Mouse (Mus musculus) cortical plate, adult 2 months (tissue): ENCODE measurements around the gene Slc5a3. TPM values are rescaled to one million over a fixed set of nuclear protein-coding genes. Genes with fewer than 3 reads are reported as not detected.
"Not testable (repeated sequence)": the region's sequence is repeated elsewhere in the genome, so short reads cannot be mapped to it uniquely, and the experiment has no call there.

Experiments used
- H3K27ac ChIP-seq: fragments of 200-500 bp; 2 replicates; pipeline ENCODE4 v1.5.1; 2012; ENCODE audit warnings: low read length, control low read depth, inconsistent platforms; ENCODE audit not compliant: insufficient read depth
- H3K4me1 ChIP-seq: fragments of 200-500 bp; 2 replicates; pipeline ENCODE4 v1.6.1; 2011; ENCODE audit warnings: low read length; ENCODE audit not compliant: control insufficient read depth, insufficient read depth
- H3K4me3 ChIP-seq: fragments of 200-500 bp; 2 replicates; pipeline ENCODE4 v1.5.1; 2011; ENCODE audit warnings: mild to moderate bottlenecking, low read length, control low read depth; ENCODE audit not compliant: insufficient read depth
- CTCF ChIP-seq: fragments of 200-500 bp; IDR thresholded peaks from 2 replicates; pipeline ENCODE4 v1.5.1; 2011; ENCODE audit warnings: mild to moderate bottlenecking, control low read depth, low read length; ENCODE audit not compliant: insufficient read depth; ENCODE audit errors: extremely low read depth
- POLR2A ChIP-seq: fragments of 200-500 bp; IDR thresholded peaks from 2 replicates; pipeline ENCODE4 v1.6.1; 2011; ENCODE audit warnings: mild to moderate bottlenecking, low read length, control low read depth; ENCODE audit not compliant: insufficient read depth; ENCODE audit errors: extremely low read depth
- polyA plus RNA-seq: library from polyadenylated mRNA; depleted of rRNA; stranded (reverse); fragments of >200 nt; gene quantifications from 2 replicates; pipeline ENCODE4 v1.2.3, GENCODE M21; 2012

The Slc5a3 gene
- polyA plus RNA-seq, 1 experiment, result 5.1 TPM

DNA sequence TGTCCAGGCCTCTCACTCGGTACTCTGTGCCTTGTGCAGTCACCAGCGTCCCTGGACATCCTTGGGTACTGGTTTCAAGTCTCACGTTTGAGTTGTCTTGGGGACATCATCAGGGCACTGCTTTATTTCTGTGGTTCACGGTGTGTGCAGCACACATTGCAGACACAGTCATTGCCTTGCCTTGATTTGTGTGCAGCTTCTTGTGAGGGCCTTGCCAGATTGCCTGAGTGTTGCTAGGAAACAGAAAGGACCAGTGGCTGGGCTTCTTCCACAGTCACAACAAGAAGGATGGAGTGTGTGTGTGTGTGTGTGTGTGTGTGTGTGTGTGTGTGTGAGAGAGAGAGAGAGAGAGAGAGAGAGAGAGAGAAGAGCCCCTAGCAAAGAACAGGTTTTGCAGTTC lies 42.0 kb downstream of the Slc5a3 start:
- H3K4me3 ChIP-seq, result no peak overlapping the region
- peaks cover 2% of the 10 kb centered on the region for H3K4me1 ChIP-seq
- H3K27ac ChIP-seq, result no peak overlapping the region
- TF ChIP-seq CTCF (no peak), POLR2A (0 out of 2 replicates have a peak, but pooled peaks have one; percentile 41)

GRCm38 (mm10) chr16:92102115-92102514 lies 44.0 kb downstream of the Slc5a3 start:
- Histone ChIP-seq H3K4me3 (no peak overlapping the region), H3K27ac (no peak overlapping the region), H3K4me1 (peaks cover 3% of the 10 kb centered on the region)
- TF ChIP-seq POLR2A, result no peak
- TF ChIP-seq CTCF, result no peak

DNA sequence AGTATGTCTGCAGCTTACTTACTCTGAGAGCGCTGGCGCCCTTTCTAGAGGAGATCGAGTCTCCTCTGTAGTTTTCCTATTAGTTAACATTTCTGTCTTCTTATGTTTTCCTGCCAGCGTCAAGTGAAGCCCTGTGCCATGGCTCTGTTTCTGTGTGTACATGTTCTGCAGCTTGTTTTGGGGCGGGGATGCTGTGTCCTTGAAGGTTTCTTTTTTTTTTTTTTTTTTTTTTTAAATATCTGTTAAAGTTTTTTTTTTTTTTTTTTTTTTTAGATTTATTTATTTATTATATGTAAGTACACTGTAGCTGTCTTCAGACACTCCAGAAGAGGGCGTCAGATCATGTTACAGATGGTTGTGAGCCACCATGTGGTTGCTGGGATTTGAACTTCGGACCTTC lies 44.8 kb downstream of the Slc5a3 start:
- not testable (repeated sequence) for H3K4me3 ChIP-seq, H3K27ac ChIP-seq, H3K4me1 ChIP-seq

DNA sequence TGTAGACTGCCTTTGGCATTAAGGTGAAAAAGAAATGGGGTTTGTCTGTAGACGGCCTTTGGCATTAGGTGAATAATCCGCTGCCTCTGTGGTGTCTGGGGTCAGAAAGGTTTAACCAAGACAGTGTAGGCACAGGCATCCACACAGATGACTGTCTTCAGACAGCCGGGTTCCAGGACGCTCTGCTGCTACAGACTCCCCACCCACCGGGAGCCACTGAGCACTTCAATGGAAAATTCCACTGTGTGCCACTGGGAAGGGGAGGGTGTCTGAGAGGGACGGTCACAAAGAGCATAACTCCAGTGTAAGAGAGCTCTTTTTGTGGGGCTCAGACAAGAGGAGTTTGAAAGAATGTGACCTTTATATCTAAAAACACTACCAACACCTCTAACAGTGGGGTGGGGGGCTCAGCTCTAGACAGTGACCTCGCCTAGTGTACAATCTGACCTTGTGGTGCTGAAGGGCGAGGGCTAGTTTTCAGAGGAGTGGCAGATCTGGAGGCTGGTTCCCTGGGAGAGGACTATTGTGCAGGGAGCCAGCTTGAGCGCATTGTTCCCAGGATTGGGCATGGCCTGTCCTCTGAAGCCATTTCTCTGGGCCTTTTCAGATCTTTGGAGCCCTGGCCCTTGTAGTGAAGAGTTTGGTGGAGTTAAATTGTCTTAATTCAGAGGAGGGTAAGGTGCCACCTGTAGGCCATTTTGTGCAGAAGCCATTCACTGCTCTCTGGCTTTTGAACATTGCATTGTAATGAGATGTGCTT lies 45.6 kb downstream of the Slc5a3 start:
- Histone ChIP-seq H3K4me3 (no peak overlapping the region), H3K27ac (peak overlapping the region; percentile 51; the same call in 1 of the 2 replicates), H3K4me1 (peaks cover 3% of the 10 kb centered on the region)
- TF ChIP-seq CTCF (no peak), POLR2A (no peak)

DNA sequence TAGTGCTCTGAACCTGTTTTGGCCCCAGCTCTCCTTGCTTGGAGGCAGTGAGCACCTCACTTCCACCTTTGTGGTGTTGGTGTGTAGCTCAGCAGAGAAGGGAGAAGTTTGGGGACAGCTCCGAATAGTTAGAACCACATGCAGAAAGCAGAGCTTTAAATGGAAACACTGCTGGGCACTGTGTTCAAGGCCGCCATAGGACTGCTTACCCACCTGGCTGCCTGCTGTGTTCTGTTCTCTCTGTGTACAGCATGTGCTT lies 46.1 kb downstream of the Slc5a3 start:
- no peak for TF ChIP-seq CTCF
- TF ChIP-seq POLR2A, result no peak
- no peak overlapping the region for H3K27ac ChIP-seq
- H3K4me3 ChIP-seq, result no peak overlapping the region
- H3K4me1 ChIP-seq, result peaks cover 3% of the 10 kb centered on the region

- no peak overlapping the region for H3K4me3 ChIP-seq
- no peak overlapping the region for H3K27ac ChIP-seq
- peaks cover 3% of the 10 kb centered on the region for H3K4me1 ChIP-seq
- TF ChIP-seq POLR2A, result no peak
- TF ChIP-seq CTCF, result no peak
These were observed 46.8 kb downstream of the Slc5a3 start for GRCm38 (mm10) chr16:92104951-92105350.

DNA sequence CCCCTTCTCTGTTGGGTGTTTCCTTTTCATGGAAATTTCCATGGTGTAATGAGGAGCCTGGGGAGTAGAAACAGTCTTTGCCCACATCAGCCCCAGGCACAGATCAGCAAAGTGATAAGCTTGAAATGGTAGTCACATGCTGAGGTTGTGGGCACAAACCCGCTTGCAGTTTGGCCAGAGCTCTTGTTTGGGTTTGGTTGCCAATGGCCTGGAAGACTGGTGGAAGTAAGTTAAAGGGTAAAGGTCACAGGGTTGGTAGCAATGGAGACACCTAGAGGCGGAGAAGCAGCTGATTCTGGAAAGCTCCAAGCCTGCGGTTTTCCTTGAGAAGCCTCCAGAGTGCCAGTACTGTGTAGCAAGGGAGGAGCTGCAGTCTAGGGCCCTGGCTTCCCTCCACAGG lies 47.5 kb downstream of the Slc5a3 start:
- H3K27ac ChIP-seq, result no peak overlapping the region
- H3K4me1 ChIP-seq, result peaks cover 1% of the 10 kb centered on the region; the same call in 1 of the 2 replicates
- TF ChIP-seq CTCF (no peak), POLR2A (no peak)
- no peak overlapping the region for H3K4me3 ChIP-seq

- Histone ChIP-seq H3K4me1 (peaks cover 1% of the 10 kb centered on the region; the same call in 1 of the 2 replicates), H3K27ac (no peak overlapping the region), H3K4me3 (no peak overlapping the region)
- no peak for TF ChIP-seq CTCF
- TF ChIP-seq POLR2A, result no peak
These were observed 49.2 kb downstream of the Slc5a3 start for GRCm38 (mm10) chr16:92107346-92107745.

GRCm38 (mm10) chr16:92114706-92115241 lies 56.7 kb downstream of the Slc5a3 start:
- Histone ChIP-seq H3K4me3 (no peak overlapping the region), H3K27ac (no peak overlapping the region), H3K4me1 (peaks cover 10% of the 10 kb centered on the region)
- no peak for TF ChIP-seq CTCF
- TF ChIP-seq POLR2A, result no peak

- Histone ChIP-seq H3K4me3 (no peak overlapping the region), H3K4me1 (peaks cover 10% of the 10 kb centered on the region), H3K27ac (peak overlapping the region; percentile 71)
- TF ChIP-seq POLR2A (0 out of 2 replicates have a peak, but pooled peaks have one; percentile 15), CTCF (no peak)
These were observed 57.7 kb downstream of the Slc5a3 start for GRCm38 (mm10) chr16:92115611-92116421.
